Mouse (Mus musculus): Measurements from ENCODE around the gene Socs4.

Socs4 gene

DNA sequence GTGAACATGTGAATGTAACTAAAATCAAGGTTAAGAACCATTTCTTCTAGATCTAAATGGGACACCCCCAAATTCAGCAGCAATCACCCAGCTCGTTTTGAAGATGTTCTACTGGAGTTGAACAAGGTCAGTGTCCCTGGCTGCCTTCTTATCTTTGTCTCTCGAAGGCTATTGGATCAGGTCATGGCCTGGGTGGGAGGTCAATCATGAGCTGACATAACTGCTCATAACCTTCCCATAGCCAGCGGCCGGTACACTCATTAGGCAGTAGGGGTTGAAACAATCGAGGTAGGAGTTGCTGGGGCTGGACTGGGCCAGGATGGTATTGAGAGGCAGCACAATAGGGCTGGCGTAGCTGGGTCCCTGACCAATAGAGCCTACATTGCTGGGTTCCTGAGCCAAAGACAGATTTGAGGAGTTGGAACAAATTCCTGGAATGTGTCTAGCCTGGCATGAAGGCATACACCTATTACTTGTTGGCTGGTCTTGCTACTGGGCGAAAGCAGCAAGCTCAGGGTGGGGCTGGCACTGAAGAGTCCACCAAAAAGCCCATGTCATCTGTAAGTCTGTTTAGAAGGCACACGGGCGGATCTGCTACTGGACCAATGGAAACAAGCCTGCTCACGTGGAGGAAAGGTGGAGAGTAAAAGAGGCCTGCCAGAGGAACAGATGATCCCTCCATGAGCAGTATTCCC, 63.6 kb downstream of the Socs4 start:
- no peak for DNase-seq (ENCODE audit: low spot score in 2 of 2)

DNA sequence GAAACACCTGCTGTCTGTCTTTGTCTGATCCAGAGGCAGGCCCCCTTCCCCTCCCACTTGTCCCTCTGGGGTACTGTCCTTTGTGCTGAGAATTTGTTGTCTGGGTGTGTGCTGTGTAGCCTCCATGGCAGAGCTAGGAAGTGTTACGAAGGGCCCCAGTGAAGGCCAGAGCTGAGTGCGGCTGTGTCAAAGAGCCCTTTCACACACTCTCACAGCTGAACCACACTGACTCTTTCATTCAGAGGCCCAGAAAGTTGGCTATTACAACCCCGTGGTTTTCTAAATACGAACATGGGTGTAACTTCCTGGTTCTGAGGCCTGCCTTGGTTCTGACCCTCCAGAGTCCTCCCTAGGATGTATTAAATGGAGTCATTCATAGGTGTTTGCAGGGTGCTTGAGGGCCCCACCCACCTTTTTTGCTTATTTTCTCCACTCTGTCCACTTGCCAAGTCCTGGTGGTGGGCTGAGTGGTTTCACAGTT, 65.1 kb downstream of the Socs4 start:
- no peak for DNase-seq (ENCODE audit: low spot score in 2 of 2)
